Mouse (Mus musculus) B cell, adult 62 days (primary cell): ENCODE data around the gene Kars. TPM values are rescaled to one million over a fixed set of nuclear protein-coding genes. Genes with fewer than 3 reads are reported as not detected.

ENCODE experiments used
- total RNA-seq: library from RNA; stranded (reverse); gene quantifications from 4 replicates; pipeline ENCODE4 v1.2.4, GENCODE M21; 2023

Kars gene
- 75.1 to 83.1 TPM (median 80.4 TPM) in 4 replicates for total RNA-seq

DNA sequence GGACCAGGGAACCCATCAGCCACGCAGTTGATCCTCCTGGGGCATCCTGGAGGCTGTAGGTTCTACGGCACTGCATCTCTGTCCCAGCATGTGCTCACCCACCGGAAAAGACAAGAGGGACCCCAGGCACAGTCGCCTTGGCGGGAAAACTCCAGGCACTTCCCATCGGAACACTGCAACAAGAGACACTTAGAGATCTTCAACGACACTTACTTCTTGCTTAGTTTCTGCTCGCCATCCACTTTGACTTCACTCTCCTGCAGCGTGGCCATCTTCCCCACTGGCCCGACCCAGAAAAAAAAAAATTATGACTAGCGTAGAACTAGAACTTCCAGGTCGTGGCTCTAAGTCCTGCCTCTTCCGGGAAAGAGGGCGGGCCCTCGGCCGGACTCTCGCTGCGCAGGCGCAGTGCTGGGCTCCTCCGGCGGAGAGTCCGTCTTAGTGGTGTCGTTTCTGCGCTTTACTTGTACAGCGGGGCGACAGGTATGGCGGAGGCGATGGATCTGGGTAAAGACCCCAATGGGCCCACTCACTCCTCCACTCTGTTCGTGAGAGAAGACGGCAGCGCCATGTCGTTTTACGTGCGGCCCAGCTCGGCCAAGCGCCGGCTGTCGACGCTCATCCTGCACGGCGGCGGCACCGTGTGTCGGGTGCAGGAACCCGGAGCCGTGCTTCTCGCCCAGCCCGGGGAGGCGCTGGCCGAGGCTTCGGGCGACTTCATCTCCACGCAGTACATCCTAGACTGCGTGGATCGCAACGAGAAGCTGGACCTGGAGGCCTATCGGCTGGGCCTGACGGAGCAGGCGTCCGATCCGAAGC, at the start of gene Kars, which contains the start of gene Terf2ip:
Gene Kars (minus strand): TSS at position 327 of the 819 bp plus-strand sequence.
Gene Terf2ip (plus strand): TSS at position 402 of the 819 bp plus-strand sequence.

DNA sequence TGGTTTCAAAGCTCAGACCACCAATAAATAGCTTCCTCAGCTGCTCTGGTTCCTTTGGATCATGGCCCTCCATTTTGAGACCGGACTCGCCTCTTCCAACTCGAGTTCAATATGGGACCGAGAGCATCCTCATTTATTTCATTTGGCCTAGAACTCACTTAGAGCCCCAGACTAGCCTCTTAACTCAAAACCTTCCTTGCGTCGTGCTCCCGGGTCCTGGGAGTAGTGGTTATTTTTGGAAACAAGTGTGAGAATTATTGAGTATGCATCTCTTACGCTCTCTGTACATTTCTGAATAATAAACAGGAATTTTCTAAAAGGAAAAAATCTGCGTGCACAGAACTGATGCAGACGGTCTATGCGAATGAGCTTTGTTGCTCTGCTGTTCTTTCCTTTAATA, 3.8 kb upstream of the Kars start, which contains the start of gene Gm6793:
Gene Gm6793 (minus strand): TSS at position 101 of the 400 bp plus-strand sequence.

DNA sequence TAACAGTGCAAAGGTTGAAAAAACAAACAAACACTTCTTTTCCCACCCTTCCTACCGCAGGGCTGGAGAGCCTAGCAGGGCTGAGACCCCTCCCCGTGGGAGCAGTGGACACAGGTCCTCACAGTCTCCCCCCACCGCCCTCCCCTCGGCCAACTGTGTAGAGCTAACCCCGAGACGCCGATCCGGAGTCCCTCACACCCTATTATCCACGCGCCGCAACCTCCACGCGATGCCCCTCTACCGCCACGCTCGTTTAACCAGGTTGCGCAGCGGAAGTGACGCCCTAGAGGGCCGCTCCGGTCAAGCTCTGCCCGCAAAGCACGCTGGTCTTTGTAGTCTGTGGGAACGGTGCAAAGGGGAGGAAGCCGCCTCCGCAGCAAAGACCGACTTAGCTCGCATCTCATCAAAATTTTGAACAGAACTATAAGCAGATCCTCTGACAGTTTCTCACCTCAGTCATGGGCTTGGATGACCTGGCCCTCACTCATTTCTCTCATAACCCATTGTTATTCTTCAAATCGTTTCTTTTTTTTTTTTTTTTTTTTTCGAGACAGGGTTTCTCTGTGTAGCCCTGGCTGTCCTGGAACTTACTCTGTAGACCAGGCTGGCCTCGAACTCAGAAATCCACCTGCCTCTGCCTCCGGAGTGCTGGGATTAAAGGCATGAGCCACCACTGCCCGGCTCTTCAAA, 19.0 kb downstream of the Kars start, which contains the start of gene Adat1:
Gene Adat1 (minus strand): TSS at position 290 of the 690 bp plus-strand sequence.

Other genes starting within 250 kb of the Kars start
- 36.6 to 44.2 TPM (median 39.9 TPM) in 4 replicates for gene Cfdp1, start 157.0 kb downstream of the Kars start, total RNA-seq
- gene Tmem170, start 134.6 kb downstream of the Kars start, total RNA-seq, result 3.2 to 4.1 TPM (median 3.7 TPM) in 4 replicates
- gene Chst5, start 100.9 kb downstream of the Kars start, total RNA-seq, result not detected in 4 replicates
- 3.0 to 4.5 TPM (median 3.8 TPM) in 4 replicates for gene Tmem231, start 77.4 kb downstream of the Kars start, total RNA-seq
- 110 to 123 TPM (median 118 TPM) in 4 replicates for gene Gabarapl2, start 70.6 kb downstream of the Kars start, total RNA-seq
- 3.4 to 4.3 TPM (median 3.7 TPM) in 4 replicates for gene Adat1, start 19.0 kb downstream of the Kars start, total RNA-seq
- gene Terf2ip, start 75 bp upstream of the Kars start, total RNA-seq, result 12.8 to 14.4 TPM (median 13.3 TPM) in 4 replicates
- not detected in 4 replicates for gene Gm6793, start 3.7 kb upstream of the Kars start, total RNA-seq